Mouse (Mus musculus) adrenal gland, adult 18-20 months (tissue): ENCODE measurements at regions not wholly inside any gene's neighbourhood (a gene's known extent, or its start where the extent isn't known, plus 50 kb on each side); places are given as distances from the start of the nearest gene placed in this dataset.

Experiments used
- DNase-seq, 2 experiments: peaks; one replicate each; pipeline ENCODE4 v3.0.0; 2021 to 2022; ENCODE audit warnings: low spot score in 2 of 2

DNA sequence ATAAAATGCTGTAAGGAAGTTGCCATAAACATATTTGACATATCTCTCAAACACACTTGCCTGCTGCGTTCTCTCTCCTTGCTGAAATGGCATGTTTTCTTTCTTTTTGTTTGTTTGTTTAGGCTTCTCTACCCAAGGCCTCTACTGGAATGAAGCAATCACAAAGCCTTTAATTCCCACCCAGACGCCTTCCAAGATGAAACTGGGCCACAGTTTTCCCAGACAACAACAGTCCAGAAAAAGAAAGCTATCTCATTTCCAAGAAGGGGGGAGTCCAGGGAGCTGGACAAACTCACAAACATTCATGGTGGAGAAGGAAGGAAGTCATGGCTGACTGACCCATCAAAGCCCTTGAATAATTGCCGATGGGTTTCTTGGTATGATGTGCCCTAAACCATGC, 234.1 kb downstream of the Gm45692 start:
- DNase-seq, result no peak

DNA sequence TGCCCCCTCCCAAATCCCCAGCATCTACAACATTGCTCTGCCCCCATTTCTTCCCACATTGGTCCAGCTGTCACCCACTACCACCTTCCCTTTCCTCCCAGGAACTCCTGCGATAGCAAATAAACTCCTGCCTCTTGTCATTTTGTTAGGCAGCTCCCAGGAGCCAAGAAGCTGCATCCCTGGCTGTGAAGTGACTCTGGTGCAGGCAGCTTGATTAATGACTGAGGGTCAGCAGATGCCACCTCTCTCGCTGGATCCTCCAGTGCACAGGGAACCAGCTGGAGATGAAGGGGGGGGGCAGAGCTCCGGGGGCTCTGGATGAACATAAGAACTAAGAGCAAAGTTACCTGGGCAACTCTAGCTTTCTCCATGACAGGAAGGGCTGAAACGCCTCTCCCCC, 235.2 kb downstream of the Gm45692 start:
- DNase-seq, result no peak

DNA sequence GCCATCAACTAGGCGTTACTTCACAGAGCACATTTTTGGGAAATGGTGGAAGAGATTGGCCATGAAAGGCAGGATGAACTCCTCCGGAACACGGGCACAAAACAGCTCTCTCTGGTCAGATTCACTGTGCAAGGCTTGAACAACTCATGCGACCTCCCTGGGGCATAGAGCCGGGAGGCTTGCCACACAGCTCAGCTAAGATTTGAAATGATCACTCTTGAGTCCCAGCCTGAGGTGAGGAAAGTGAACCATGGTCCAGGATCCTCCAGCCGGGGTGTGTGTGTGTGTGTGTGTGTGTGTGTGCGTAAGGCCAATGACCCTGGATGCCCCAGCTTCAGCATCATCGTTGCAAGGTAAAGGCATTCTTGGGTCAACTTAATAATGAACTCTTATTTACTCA, 237.5 kb downstream of the Gm45692 start:
- no peak for DNase-seq

DNA sequence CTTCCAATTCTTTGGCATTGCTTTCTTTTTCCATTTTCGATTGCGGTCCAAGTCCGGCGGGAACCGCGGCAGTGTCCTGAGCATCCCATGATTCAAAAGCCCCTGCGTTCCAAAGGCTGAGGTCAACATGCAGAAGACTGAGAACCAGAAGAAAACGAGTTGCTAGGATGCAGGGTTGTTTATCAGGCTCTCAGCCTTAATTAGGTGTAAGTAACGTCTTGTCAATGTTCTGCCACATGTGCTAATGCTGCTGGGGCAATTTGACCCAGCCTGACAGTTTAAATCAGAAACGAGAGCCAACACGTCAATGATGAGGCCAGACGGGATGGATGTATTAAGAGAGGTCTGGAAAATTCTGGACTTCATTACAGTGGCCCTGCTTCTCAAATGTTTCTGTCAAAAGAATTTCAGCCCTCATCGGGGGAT, 239.4 kb downstream of the Gm45692 start:
- no peak for DNase-seq

DNA sequence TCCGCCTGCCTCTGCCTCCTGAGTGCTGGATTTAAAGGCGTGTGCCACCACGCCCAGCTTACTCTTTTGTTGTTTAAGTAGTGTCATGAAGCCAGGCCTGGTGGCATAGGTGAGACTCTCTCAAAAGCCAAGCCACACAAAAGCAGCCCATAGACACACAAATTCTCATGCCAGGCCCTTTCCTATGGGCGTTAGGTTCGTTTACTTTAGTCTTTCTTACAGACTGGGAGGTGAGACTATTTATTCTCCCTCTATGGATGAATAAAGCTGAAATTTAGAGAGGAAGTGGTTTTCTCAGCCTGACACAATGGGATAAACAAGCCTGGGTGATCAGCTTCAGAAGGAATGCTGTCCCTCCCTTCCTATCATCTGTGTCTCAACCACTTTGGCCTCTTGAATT, 243.0 kb downstream of the Gm45692 start:
- DNase-seq, result no peak

DNA sequence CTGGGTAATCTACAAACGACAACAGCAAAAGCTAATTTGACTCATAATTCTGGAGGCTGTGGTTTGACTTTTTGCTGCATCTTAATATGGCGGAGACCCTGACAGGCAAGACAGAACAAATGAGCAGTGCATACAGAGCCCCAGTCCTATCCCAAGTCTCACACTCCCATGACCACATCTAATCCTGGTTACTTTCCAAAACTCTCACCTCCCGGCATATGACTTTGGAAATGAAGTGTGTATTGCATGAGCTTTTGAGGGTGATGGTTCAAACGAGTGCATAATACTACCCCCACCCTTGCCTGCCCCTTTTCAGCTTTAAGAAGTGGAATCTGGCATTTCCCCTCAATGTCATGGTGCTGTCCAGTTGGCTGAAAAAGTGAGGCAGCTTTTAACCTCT, 244.3 kb downstream of the Gm45692 start:
- no peak for DNase-seq

DNA sequence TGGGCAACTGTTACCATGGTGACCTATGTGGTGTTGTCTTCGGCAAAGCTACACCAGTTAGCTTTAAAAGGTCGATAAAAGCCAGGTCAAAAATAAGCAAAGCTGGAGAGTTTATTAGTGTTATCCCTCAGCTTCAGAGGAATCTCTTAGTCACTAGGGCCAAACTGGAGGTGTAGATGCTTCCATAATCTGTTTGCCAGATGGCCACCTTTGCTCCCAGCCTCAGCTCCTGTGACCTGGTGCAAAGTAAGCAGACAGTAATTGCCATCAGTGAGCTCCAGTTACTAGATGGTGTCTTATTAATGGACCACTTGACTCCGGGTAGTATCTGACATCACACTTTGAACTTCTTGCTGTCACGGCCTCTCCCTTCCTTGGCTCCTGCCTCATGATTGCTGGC, 245.3 kb downstream of the Gm45692 start:
- no peak for DNase-seq

DNA sequence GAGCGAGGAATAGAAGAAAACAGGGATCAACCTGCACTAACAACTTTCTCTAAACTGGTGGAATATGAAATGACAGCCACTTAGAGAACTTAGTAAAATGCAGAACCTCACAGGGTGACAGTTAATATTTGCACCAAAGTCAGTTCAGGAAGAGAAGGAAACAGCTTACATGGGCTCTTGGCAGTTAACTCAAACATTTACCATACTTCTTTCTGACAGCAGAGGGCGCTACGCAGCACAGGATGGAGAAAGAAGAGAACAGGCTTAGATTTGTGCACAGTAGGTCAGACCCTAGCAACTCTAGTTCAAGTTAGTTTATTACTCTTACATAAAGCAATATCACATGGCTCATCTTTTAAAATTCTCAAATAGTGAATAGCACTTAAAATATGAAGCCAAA, 261.3 kb downstream of the Gm45692 start:
- DNase-seq, result peak; percentile 60 to 63

DNA sequence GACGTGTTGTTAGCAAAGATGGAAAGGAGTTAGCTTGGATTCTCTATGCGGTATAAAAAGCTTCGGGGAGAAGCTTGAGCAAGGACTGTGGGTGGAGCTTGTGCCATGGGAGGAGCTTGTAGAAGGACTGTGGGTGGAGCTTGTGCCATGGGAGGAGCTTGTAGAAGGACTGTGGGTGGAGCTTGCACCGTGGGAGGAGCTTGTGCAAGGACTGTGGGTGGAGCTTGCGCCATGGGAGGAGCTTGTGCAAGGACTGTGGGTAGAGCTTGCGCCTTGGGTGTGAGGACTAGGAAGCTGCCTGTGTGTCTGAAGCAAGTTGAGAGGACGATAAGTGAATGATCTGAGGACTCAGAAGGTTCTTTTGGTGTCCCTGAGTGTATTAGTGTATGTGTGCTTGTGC, 263.1 kb downstream of the Gm45692 start:
- DNase-seq, result no peak

DNA sequence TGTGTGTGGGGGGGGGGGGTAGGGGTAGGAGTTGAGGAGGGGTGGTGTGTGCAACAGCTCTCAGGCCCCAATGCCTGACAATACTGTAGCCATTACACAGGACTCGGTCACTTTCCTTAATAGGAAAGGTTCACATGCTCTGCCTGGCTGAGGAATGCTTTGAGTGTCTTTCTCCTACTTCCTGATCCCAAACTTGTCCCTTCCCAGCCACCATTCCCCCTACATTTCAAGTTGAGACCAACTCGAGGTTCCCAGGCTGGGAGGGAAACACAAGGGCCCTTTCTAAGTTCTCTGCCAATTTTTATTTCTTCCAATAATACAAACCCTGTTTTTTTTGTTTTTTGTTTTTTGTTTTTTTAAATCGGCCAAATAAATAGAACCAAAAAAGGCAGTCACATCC, 264.6 kb downstream of the Gm45692 start:
- no peak for DNase-seq

DNA sequence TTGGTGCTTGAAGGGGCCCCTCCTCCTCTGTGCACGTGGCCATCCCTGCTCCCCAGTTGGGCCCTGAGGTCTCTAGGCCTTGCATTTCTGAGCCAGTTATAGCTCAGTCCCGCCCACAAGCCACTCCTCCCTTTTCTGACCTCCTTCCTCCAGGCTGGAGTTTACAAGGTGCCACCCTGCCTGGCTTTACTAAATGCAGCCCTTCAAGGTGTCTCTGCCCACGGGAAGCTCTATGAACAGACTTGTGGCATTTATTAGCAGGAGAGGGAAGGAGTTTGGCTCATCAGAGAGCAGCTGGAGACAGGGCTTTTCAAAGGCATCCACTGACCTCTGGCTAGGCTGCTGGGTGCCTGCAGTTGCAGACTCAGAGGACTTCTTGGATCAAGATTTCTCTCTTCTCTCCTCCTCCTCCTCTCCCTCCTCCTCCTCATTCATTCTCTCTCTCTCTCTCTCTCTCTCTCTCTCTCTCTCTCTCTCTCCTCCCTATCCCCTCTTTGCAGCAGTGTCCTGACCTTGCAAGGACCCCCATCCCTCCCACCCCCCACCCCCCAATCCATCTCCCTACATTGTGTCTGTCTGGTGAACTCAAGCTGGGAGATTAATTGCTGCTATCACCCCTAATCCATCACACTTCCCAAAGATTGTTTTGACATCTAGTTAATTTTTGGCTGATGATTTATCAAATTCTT, 265.1 kb downstream of the Gm45692 start:
- DNase-seq, result peak; percentile 10 to 25

DNA sequence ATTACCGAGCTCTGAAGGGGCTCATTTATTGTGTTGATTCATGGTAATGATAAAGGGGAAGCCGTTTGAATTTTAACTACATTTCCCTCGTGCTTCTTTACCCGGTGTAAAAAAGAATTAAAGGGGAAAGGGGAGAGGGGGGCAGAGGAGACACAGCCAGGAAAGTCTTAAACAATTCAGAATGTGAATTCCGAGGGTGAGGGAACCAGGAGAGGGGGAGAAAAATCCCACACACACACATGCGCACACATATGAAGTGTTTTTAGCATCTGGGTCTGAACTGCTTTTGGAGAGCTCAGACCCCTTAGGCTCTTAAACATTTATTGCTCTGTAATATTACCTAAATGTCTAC, 265.6 kb downstream of the Gm45692 start:
- DNase-seq, result no peak

DNA sequence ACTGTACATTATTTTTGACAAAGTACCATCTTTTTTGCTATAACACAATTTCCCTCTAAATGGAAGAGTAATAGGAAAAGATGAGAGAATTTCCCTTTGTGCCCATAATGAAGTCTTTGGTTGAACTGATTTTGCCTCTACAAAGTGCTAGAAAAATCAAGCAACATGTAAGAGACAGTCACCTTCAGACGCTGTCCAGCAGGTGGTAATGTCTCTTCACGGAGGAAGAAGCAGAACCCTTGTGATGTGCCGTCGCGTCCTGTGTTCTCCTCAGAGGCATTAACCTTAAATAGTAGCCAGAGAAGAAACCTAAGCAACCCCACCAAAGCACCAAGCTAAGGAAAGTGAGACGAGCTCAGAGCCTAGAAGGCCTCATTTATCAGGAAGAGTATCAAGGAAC, 275.7 kb downstream of the Gm45692 start:
- no peak for DNase-seq

DNA sequence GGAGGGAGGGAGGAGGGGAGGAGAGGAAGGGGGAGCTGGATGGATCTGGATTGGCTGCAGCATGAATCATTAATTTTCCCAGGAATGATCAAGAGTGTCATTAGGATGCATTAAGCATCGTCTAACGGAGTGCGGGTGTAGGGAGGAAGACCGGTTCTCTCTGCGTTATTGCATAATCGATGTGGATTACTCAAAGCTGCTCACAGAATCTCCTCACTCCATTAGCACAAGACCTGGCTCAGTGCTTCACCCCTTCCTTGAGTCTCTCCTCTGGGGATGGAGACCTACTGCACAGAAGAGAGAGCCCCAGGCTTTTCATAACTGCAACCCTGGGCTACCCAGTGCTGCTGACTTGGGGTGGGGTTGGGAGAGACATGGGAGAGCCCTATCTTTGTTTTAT, 300.7 kb downstream of the Gm45692 start:
- no peak for DNase-seq

DNA sequence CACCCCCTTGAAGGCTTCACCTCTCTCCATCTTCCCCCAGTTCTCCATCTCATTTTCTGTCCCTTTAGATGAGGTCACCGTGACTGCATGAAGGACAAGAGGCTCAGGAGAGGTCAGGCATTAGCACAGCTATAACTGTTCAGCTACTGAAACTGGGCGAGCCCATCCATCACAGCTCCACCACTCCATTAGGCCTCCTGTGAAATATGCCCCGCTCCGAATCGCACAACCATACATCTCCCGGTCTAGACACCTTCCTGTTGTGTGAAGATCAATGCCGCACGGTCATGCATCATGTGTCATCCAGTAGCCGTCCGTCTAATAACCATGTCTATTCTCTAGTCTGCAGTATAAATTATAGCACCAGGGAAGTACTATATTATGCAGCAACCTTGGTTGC, 301.2 kb downstream of the Gm45692 start:
- DNase-seq, result no peak

DNA sequence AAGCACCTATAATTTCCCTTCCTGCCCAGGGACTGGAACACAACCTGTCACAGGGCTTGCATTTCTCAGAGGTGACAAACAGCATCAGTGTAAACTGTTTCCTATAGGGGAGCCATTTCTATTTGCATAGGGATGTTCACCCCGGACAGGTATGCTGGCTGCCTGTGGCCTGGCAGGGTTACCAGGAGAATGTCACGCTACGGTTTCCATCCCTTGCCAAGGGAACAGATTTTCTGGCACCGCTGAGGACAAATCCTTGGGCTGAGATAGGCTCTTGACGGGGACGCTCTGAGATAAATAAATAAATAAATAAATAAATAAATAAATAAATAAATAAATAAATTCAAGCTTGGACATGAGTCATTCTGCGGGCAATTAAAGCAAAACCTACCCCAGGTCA, 308.0 kb downstream of the Gm45692 start:
- DNase-seq, result no peak

DNA sequence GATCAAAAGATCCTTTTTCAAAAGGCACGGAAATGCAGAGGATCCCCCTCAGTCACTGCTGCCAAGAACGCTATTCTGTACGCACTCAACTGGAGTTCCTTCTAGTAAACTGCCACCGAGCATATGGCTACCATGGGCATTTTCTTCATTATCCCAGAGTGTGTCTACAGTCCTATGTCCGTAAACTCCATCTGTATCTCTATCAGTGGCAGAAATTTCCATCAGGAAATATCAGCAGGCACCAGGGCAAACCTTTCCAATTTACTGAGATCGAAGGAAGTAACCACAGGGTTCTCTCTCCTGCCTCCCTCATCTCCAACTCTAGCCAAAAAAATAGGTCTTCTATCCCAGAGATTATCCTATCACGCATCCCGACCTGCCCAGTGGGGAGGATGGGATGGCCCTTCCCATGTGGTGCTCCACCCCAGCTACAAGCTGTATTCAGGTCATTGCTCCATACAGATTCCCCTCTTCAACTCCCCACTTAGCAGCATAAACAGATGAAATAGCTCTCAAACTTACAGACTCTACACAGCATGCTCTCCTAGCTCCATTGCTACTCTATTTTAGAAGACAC, 310.5 kb downstream of the Gm45692 start:
- DNase-seq, result no peak

DNA sequence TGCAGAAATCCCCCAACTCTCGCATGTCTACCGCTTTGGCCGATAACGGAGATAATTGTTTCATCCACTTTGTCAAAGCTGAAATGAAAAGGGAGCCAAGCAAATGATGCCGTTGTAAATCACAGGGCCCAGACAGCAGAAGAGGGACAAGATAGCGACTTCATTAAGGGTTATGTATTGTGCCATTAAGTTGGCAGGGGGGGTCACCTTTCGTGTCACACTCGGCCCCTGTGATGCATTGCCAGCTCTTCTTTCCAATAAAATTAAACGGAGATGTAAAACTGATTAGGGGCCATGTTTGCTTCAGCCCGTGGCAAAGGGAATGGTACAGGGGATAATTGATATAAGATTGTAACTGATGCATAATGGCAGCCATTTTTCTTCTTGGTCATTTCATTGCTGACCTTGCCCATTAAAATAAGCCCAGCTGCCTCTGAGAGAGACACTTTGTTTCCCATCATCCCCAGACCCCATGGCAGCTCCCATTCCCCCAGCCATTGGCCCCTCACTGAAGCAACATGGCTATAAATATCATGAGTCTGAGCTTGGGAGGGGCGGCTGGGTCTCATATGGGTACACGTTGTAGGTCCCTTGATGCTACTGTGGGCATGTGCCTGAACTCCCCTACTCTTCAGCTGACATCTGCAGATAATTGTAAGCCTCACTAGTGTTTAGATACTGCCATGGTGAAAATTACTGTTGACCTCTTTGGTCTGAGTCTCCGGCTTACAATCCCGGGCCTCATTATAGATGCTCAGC, 313.0 kb downstream of the Gm45692 start:
- no peak for DNase-seq

DNA sequence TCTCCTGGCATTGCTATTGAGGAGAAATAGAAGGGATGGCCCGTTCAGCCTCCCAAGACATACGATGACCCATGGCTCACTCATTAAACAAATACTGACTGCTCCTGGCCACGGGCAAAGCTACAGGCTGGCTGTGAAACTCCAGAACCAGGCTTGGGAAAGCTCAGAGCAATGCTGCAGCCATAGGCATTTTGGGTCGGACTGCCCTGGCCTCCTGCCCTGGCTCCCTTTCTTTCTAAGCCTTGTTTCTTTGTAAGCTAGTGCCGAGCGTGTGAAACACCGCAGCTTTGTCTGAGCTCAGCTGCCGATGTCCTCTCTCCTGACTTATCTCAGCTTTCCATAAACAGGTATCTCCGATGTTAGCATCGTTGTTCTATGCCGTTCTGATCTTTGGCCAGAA, 316.9 kb downstream of the Gm45692 start:
- DNase-seq, result no peak

DNA sequence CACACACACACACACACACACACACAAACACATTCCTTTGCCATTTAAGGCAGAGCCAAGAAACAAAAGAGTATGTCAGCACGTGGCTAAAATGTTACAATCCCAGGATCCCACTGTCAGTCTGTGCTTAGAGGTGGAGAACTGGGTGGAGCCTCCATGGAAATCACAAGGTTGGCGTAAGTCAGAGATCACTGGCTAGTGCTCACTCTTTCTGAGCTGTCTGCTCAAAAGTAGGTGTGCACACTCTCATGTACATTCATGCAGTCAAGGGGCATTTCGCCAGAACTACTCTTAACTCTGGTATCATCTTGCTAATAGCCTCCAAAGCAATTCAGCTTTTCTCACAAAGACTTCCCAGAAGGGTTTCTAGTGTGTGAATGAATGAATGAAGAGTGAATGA, 318.2 kb downstream of the Gm45692 start:
- DNase-seq, result no peak

DNA sequence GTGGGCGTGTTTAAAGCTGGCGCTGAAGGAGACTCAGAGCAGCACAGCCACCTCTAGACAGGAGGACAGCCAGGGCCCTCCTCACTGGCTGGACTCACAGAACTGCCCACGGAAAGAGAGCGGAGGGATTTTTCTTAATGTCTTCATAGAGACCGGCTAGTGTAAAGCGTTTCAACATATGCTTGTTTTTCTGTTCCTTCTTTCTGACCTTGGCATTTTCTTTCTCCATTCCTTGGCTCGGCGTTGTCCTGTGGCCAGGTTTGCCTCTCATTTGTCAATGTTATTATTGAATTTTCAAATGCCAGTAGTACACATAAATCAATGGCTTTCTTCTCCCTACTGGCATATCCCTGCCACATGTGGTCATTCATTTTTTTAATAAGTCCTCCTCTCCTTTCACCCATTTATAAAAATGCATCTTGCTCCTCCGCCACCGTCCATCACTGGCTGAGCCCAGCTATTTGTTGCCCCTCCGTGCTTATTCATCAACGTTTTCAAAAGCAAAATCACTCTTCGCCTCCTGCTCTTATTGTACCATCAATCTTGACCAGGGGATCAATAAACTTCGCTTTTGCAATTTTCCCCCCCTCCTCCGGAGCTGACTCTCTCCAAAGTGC, 319.0 kb downstream of the Gm45692 start:
- DNase-seq, result no peak

DNA sequence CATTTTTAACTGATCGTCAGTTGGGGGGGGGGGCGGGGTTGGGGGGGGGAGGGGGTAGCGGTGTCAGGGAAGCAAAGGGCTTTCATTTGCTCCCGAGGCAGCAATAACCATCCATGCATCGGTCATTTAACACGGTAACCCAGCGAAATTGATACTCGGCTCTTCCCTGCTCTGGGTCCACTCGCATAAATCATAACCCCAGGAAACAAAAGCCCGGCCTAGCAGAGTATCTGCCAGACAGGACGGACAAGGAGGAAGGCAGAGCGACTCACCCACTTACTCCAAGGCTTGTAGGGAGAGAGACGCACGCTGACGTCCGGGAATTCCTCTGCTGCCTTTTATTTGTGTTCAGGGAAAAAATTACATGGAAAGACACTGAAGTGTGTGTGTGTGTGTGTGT, 319.5 kb downstream of the Gm45692 start:
- peak in 1 of 2 experiments; percentile 28 for DNase-seq
